Mouse (Mus musculus): ENCODE results near the gene Nme9. TPM values are rescaled to one million over a fixed set of nuclear protein-coding genes. Genes with fewer than 3 reads are reported as not detected.

Gene Nme9
- polyA plus RNA-seq, 1 experiment from 2014 or later, result not detected

GRCm38 (mm10) chr9:99485144-99485543 lies 33.9 kb downstream of the Nme9 start:
- WGBS (ENCODE audit: insufficient replicate concordance), result 36% methylated on average over 4 of the region's 4 CpGs
- H3K27me3 ChIP-seq (ENCODE audit: control insufficient read depth, insufficient read depth, low read depth, low read length), result no peaks in the 10 kb centered on the region
- no peak overlapping the region for H3K4me2 ChIP-seq (ENCODE audit: low read depth, low read length)
- H3K4me1 ChIP-seq (ENCODE audit: control insufficient read depth, low read depth, low read length), result peaks cover 12% of the 10 kb centered on the region
- no peaks in the 10 kb centered on the region for H3K36me3 ChIP-seq (ENCODE audit: control insufficient read depth, insufficient read depth)
- H3K27ac ChIP-seq (ENCODE audit: low read length), result no peak overlapping the region
- no peak overlapping the region for H3K4me3 ChIP-seq (ENCODE audit: low read depth, low read length)
- no peak overlapping the region for H3K9ac ChIP-seq (ENCODE audit: low read depth, low read length)
- ATAC-seq (ENCODE audit: low read depth), result peak; percentile 83
- H3K9me3 ChIP-seq (replicated peaks; ENCODE audit: control insufficient read depth, low read length), result no peaks in the 10 kb centered on the region

GRCm38 (mm10) chr9:99487126-99487695 lies 35.9 kb downstream of the Nme9 start:
- no peak overlapping the region for H3K27ac ChIP-seq (ENCODE audit: low read length)
- H3K36me3 ChIP-seq (ENCODE audit: control insufficient read depth, insufficient read depth), result no peaks in the 10 kb centered on the region

DNA sequence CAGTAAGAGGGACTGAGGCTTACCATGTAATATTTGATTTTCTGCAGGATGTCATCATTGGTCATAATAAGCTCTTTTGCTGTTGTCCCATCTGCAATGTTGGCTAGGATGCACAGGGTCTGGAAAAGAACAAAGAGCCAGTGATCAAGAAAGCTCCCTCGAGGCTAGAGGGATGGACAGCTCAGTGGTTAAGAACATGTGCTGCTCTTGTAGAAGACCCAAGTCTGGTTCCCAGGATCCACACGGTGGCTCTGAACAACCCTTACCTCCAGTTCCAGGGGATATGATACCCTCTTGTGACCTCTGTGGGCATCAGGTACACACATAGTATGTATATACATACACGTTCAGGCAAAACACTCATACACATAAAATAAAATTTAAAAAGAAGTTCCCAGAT lies 36.6 kb downstream of the Nme9 start:
- no peaks in the 10 kb centered on the region for H3K27me3 ChIP-seq (ENCODE audit: control insufficient read depth, insufficient read depth, low read depth, low read length)
- no peak overlapping the region for H3K4me3 ChIP-seq (ENCODE audit: low read depth, low read length)
- no peak overlapping the region for H3K27ac ChIP-seq (ENCODE audit: low read length)
- no peaks in the 10 kb centered on the region for H3K36me3 ChIP-seq (ENCODE audit: control insufficient read depth, insufficient read depth)
- 66% methylated on average over 3 of the region's 3 CpGs for WGBS (ENCODE audit: insufficient replicate concordance)
- H3K9me3 ChIP-seq (replicated peaks; ENCODE audit: control insufficient read depth, low read length), result no peaks in the 10 kb centered on the region
- no peak overlapping the region for H3K4me2 ChIP-seq (ENCODE audit: low read depth, low read length)
- ATAC-seq (ENCODE audit: low read depth), result no peak
- H3K9ac ChIP-seq (ENCODE audit: low read depth, low read length), result no peak overlapping the region
- peaks cover 12% of the 10 kb centered on the region for H3K4me1 ChIP-seq (ENCODE audit: control insufficient read depth, low read depth, low read length)

More at GRCm38 (mm10) chr9:99487126-99487695, 35.9 kb downstream of the Nme9 start:
- 73% methylated on average over 8 of the region's 8 CpGs for WGBS (ENCODE audit: insufficient replicate concordance)
- peaks cover 12% of the 10 kb centered on the region for H3K4me1 ChIP-seq (ENCODE audit: control insufficient read depth, low read depth, low read length)
- no peaks in the 10 kb centered on the region for H3K27me3 ChIP-seq (ENCODE audit: control insufficient read depth, insufficient read depth, low read depth, low read length)
- H3K4me2 ChIP-seq (ENCODE audit: low read depth, low read length), result no peak overlapping the region
- H3K9ac ChIP-seq (ENCODE audit: low read depth, low read length), result no peak overlapping the region
- H3K9me3 ChIP-seq (replicated peaks; ENCODE audit: control insufficient read depth, low read length), result no peaks in the 10 kb centered on the region
- H3K4me3 ChIP-seq (ENCODE audit: low read depth, low read length), result no peak overlapping the region
- no peak for ATAC-seq (ENCODE audit: low read depth)

- Histone ChIP-seq H3K4me1 (ENCODE audit: control insufficient read depth, low read depth, low read length) (no peaks in the 10 kb centered on the region), H3K27ac (ENCODE audit: low read length) (no peak overlapping the region)
- WGBS (ENCODE audit: insufficient replicate concordance), result 87% methylated on average over 4 of the region's 4 CpGs
These were observed 39.8 kb downstream of the Nme9 start for GRCm38 (mm10) chr9:99491050-99491449.

GRCm38 (mm10) chr9:99492634-99493200 lies 41.4 kb downstream of the Nme9 start:
- H3K27me3 ChIP-seq (ENCODE audit: control insufficient read depth, insufficient read depth, low read depth, low read length), result no peaks in the 10 kb centered on the region
- no peak overlapping the region for H3K9ac ChIP-seq (ENCODE audit: low read depth, low read length)
- H3K4me3 ChIP-seq (ENCODE audit: low read depth, low read length), result no peak overlapping the region
- ATAC-seq (ENCODE audit: low read depth), result no peak
- H3K4me1 ChIP-seq (ENCODE audit: control insufficient read depth, low read depth, low read length), result no peaks in the 10 kb centered on the region
- H3K27ac ChIP-seq (ENCODE audit: low read length), result no peak overlapping the region
- WGBS (ENCODE audit: insufficient replicate concordance), result 45% methylated on average over 10 of the region's 10 CpGs
- no peak overlapping the region for H3K4me2 ChIP-seq (ENCODE audit: low read depth, low read length)
- H3K9me3 ChIP-seq (replicated peaks; ENCODE audit: control insufficient read depth, low read length), result no peaks in the 10 kb centered on the region
- H3K36me3 ChIP-seq (ENCODE audit: control insufficient read depth, insufficient read depth), result peaks cover 10% of the 10 kb centered on the region

More at GRCm38 (mm10) chr9:99491050-99491449, 39.8 kb downstream of the Nme9 start:
- H3K36me3 ChIP-seq (ENCODE audit: control insufficient read depth, insufficient read depth), result peaks cover 7% of the 10 kb centered on the region
- H3K27me3 ChIP-seq (ENCODE audit: control insufficient read depth, insufficient read depth, low read depth, low read length), result no peaks in the 10 kb centered on the region
- no peaks in the 10 kb centered on the region for H3K9me3 ChIP-seq (replicated peaks; ENCODE audit: control insufficient read depth, low read length)
- no peak overlapping the region for H3K4me2 ChIP-seq (ENCODE audit: low read depth, low read length)
- H3K9ac ChIP-seq (ENCODE audit: low read depth, low read length), result no peak overlapping the region
- no peak for ATAC-seq (ENCODE audit: low read depth)
- no peak overlapping the region for H3K4me3 ChIP-seq (ENCODE audit: low read depth, low read length)

DNA sequence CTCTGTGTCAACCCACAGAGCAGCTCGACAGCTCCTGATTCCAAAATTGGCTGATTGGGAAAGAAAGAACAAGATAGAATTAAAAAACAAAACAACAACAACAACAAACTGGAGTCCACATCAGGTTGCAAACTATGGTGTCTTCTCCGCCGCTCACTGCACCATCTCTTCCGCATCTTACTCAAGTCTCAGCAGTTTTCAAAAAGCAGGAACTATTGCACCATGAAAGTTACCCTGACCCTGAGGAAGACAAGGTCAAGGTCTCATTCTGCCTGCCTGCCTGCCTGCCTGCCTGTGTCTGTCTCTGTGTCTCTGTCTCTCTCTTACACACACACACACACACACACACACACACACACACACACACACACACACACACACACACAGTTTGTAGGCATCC lies 48.1 kb downstream of the Nme9 start:
- H3K27ac ChIP-seq (ENCODE audit: low read length), result no peak overlapping the region
- H3K4me2 ChIP-seq (ENCODE audit: low read depth, low read length), result no peak overlapping the region
- no peak for ATAC-seq (ENCODE audit: low read depth)
- WGBS (ENCODE audit: insufficient replicate concordance), result 78% methylated on average over 4 of the region's 4 CpGs
- H3K9me3 ChIP-seq (replicated peaks; ENCODE audit: control insufficient read depth, low read length), result no peaks in the 10 kb centered on the region
- H3K4me1 ChIP-seq (ENCODE audit: control insufficient read depth, low read depth, low read length), result no peaks in the 10 kb centered on the region
- H3K27me3 ChIP-seq (ENCODE audit: control insufficient read depth, insufficient read depth, low read depth, low read length), result no peaks in the 10 kb centered on the region
- H3K4me3 ChIP-seq (ENCODE audit: low read depth, low read length), result no peak overlapping the region
- peaks cover 7% of the 10 kb centered on the region for H3K36me3 ChIP-seq (ENCODE audit: control insufficient read depth, insufficient read depth)
- H3K9ac ChIP-seq (ENCODE audit: low read depth, low read length), result no peak overlapping the region

DNA sequence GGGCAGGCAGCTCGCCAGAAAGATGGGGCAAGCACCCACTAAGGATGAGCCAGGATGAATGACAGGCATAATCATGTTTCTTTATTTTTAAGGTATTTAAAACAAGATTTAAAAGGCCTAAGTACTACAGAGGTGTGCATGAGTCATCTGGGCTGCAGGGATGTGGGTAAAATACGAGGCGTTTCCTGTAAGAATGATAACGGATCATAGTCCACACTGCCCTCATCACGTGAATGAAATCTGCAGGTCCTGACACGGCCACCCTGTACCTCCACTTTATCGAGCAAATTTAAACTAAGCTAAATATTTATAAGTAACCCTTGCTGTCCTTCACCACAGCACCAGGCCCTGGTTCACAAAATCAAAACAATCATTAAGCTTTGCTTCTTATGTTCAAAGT lies 54.6 kb downstream of the Nme9 start:
- Histone ChIP-seq H3K4me2 (ENCODE audit: low read depth, low read length) (no peak overlapping the region), H3K4me1 (ENCODE audit: control insufficient read depth, low read depth, low read length) (no peaks in the 10 kb centered on the region), H3K27me3 (ENCODE audit: control insufficient read depth, insufficient read depth, low read depth, low read length) (no peaks in the 10 kb centered on the region), H3K4me3 (ENCODE audit: low read depth, low read length) (no peak overlapping the region), H3K9ac (ENCODE audit: low read depth, low read length) (no peak overlapping the region), H3K36me3 (ENCODE audit: control insufficient read depth, insufficient read depth) (no peaks in the 10 kb centered on the region; the same call in 1 of the 2 replicates), H3K27ac (ENCODE audit: low read length) (no peak overlapping the region), H3K9me3 (replicated peaks; ENCODE audit: control insufficient read depth, low read length) (no peaks in the 10 kb centered on the region)
- no peak for ATAC-seq (ENCODE audit: low read depth)
- WGBS (ENCODE audit: insufficient replicate concordance), result 63% methylated on average over 7 of the region's 7 CpGs

Other genes starting within 250 kb of the Nme9 start
- gene Faiml, start 214.2 kb upstream of the Nme9 start, polyA plus RNA-seq (2015; fragmentation: Nextera tagmentation; extraction: Ambion mirVana), result not detected in 2 replicates
- gene Cep70, start 208.1 kb upstream of the Nme9 start, polyA plus RNA-seq (2015; fragmentation: Nextera tagmentation; extraction: Ambion mirVana), result 23.9 and 25.5 TPM in 2 replicates
- 0.02 and 0.09 TPM in 2 replicates for gene Esyt3, start 92.9 kb upstream of the Nme9 start, polyA plus RNA-seq (2015; fragmentation: Nextera tagmentation; extraction: Ambion mirVana)
- 3.3 and 3.8 TPM in 2 replicates for gene Mras, start 14.1 kb upstream of the Nme9 start, polyA plus RNA-seq (2015; fragmentation: Nextera tagmentation; extraction: Ambion mirVana)
- 8.3 and 8.9 TPM in 2 replicates for gene Armc8, start 117.4 kb downstream of the Nme9 start, polyA plus RNA-seq (2015; fragmentation: Nextera tagmentation; extraction: Ambion mirVana)
- gene Dbr1, start 124.3 kb downstream of the Nme9 start, polyA plus RNA-seq (2015; fragmentation: Nextera tagmentation; extraction: Ambion mirVana), result 13.9 and 15.8 TPM in 2 replicates
- gene A4gnt, start 161.0 kb downstream of the Nme9 start, polyA plus RNA-seq (2015; fragmentation: Nextera tagmentation; extraction: Ambion mirVana), result not detected in 2 replicates
- 0.54 and 0.71 TPM in 2 replicates for gene Dzip1l, start 178.0 kb downstream of the Nme9 start, polyA plus RNA-seq (2015; fragmentation: Nextera tagmentation; extraction: Ambion mirVana)